Mouse (Mus musculus): ENCODE results near the gene Mylip. TPM values are rescaled to one million over a fixed set of nuclear protein-coding genes. Genes with fewer than 3 reads are reported as not detected.
A peak's percentile ranks its signal among the peaks of the same experiment; 100 is the strongest.

Mylip gene
- 10.9 and 12.9 TPM in 2 replicates for polyA plus RNA-seq (2015; fragmentation: Nextera tagmentation; extraction: Ambion mirVana)

DNA sequence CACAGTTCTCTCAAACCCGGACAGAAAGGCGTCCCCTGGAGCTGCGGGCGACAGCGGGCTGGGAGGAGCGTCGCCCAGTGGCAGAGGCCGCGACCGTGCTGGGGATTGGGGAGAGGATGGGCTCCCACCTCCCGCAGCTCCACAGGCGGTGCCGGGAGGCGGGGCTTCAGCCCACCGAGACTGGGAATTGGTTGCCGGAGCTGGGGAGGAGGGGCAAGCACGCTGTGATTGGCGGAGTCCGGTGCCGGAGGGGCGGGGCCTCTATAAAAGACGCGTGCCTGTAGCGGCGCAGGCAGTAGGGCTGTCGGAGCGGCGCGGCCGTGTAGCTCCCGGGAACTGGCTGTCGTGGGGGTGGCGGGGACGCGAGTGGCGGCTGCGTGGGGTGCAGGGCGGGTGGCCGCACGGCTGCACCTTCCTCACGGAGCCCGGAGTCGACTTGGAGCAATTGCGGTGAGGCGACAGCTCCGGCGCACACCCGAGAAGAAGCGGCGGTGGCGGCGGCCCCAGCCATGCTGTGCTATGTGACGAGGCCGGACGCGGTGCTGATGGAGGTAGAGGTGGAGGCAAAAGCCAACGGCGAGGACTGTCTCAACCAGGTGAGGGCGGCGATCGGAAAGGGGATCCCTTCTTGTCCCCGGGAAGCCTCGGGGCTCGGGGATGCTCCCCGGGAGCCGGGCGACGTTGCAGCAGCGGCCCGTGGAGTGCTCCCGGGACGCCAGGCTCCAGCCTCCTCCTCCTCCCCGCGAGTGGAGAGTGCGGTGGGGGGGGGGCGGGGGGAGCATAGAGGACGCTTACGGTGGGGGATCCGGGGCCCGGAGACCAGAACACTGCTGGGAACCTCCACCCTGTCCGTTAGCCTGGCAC, at the start of gene Mylip:
Mylip (plus strand) TSS at position 295 of the 864 bp plus-strand sequence.
- no peaks in the 10 kb centered on the region for H3K9me3 ChIP-seq (replicated peaks; ENCODE audit: control insufficient read depth, low read length)
- peak; percentile 96 for ATAC-seq (ENCODE audit: insufficient read depth, low FRiP score)
- no peaks in the 10 kb centered on the region for H3K27me3 ChIP-seq (ENCODE audit: control insufficient read depth, insufficient read depth, low read length)
- H3K36me3 ChIP-seq (ENCODE audit: control insufficient read depth, insufficient read depth, low read length): no peaks in the 10 kb centered on the region
- H3K4me1 ChIP-seq (ENCODE audit: control insufficient read depth, insufficient read depth, low read length): peaks cover 22% of the 10 kb centered on the region; the same call in 1 of the 2 replicates
- H3K27ac ChIP-seq (ENCODE audit: low read length): peak within 1 kb of the TSS; percentile 66
- under 1% methylated on average over 75 of the region's 81 CpGs for WGBS
- peak within 1 kb of the TSS; percentile 82 for H3K4me2 ChIP-seq (ENCODE audit: low read depth, low read length)
- peak within 1 kb of the TSS; percentile 70 for H3K4me3 ChIP-seq (replicated peaks; ENCODE audit: low read length)
- H3K9ac ChIP-seq (ENCODE audit: low read length): peak within 1 kb of the TSS; percentile 78

- H3K4me3 ChIP-seq (replicated peaks; ENCODE audit: low read length): no peak overlapping the region
- H3K9me3 ChIP-seq (replicated peaks; ENCODE audit: control insufficient read depth, low read length): no peaks in the 10 kb centered on the region; the same call in 1 of the 2 replicates
- H3K4me1 ChIP-seq (ENCODE audit: control insufficient read depth, insufficient read depth, low read length): peaks cover 7% of the 10 kb centered on the region
- H3K9ac ChIP-seq (ENCODE audit: low read length): no peak overlapping the region
- no peak overlapping the region for H3K4me2 ChIP-seq (ENCODE audit: low read depth, low read length)
- no peaks in the 10 kb centered on the region for H3K36me3 ChIP-seq (ENCODE audit: control insufficient read depth, insufficient read depth, low read length)
- no peak for ATAC-seq (ENCODE audit: insufficient read depth, low FRiP score)
- no peaks in the 10 kb centered on the region for H3K27me3 ChIP-seq (ENCODE audit: control insufficient read depth, insufficient read depth, low read length)
- no peak overlapping the region for H3K27ac ChIP-seq (ENCODE audit: low read length)
Measured at GRCm38 (mm10) chr13:45341991-45342390, 47.6 kb upstream of the Mylip start.

DNA sequence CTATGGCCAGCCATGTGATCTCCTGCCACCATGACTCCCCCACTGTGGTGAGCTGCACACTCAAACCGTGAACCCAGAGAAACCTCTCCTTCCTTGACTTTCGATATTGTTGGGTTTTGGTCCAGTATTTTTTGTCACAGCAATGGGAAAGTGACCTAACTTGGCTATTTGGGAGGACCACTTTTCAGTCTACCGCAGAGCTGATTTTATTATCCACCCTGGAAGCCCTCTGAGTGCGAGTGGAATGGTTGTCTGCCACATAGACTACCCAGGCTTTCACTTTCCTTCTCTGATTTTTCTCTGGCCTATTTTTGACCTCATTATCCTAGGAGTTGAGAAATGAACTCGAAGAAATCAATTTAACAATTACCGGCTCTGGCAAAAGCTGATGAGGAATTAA, 46.0 kb upstream of the Mylip start:
- H3K27ac ChIP-seq (ENCODE audit: low read length): no peak overlapping the region
- 88% methylated on average over 6 of the region's 6 CpGs for WGBS
- no peak overlapping the region for H3K4me3 ChIP-seq (replicated peaks; ENCODE audit: low read length)
- H3K9me3 ChIP-seq (replicated peaks; ENCODE audit: control insufficient read depth, low read length): no peaks in the 10 kb centered on the region; the same call in 1 of the 2 replicates
- H3K36me3 ChIP-seq (ENCODE audit: control insufficient read depth, insufficient read depth, low read length): no peaks in the 10 kb centered on the region
- ATAC-seq (ENCODE audit: insufficient read depth, low FRiP score): no peak
- H3K27me3 ChIP-seq (ENCODE audit: control insufficient read depth, insufficient read depth, low read length): no peaks in the 10 kb centered on the region
- H3K9ac ChIP-seq (ENCODE audit: low read length): no peak overlapping the region
- H3K4me2 ChIP-seq (ENCODE audit: low read depth, low read length): no peak overlapping the region
- peaks cover 7% of the 10 kb centered on the region for H3K4me1 ChIP-seq (ENCODE audit: control insufficient read depth, insufficient read depth, low read length)

DNA sequence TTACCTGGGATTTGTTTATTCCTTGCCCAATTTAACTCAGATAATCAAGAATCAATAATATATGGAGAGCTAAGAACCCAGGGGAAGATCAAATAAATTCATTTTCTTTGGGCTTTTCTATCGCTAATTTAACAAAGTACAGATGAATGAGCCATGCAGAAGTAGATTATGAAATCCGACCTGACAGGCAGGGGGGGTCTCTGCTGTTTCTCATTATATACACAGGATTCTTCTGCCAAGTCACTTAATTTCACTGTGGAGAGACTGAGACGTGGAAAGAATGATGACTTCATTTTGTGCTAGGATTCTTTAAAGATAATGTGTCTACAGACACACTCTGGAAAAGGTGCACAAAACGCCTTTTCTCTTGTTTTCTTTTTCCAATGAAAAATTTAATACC, 45.6 kb upstream of the Mylip start:
- no peak overlapping the region for H3K4me3 ChIP-seq (replicated peaks; ENCODE audit: low read length)
- no peaks in the 10 kb centered on the region for H3K27me3 ChIP-seq (ENCODE audit: control insufficient read depth, insufficient read depth, low read length)
- H3K4me2 ChIP-seq (ENCODE audit: low read depth, low read length): no peak overlapping the region
- no peaks in the 10 kb centered on the region; the same call in 1 of the 2 replicates for H3K9me3 ChIP-seq (replicated peaks; ENCODE audit: control insufficient read depth, low read length)
- peaks cover 7% of the 10 kb centered on the region for H3K4me1 ChIP-seq (ENCODE audit: control insufficient read depth, insufficient read depth, low read length)
- no peak for ATAC-seq (ENCODE audit: insufficient read depth, low FRiP score)
- H3K27ac ChIP-seq (ENCODE audit: low read length): no peak overlapping the region
- no peak overlapping the region for H3K9ac ChIP-seq (ENCODE audit: low read length)
- H3K36me3 ChIP-seq (ENCODE audit: control insufficient read depth, insufficient read depth, low read length): no peaks in the 10 kb centered on the region
- WGBS: 47% methylated on average over 4 of the region's 4 CpGs

DNA sequence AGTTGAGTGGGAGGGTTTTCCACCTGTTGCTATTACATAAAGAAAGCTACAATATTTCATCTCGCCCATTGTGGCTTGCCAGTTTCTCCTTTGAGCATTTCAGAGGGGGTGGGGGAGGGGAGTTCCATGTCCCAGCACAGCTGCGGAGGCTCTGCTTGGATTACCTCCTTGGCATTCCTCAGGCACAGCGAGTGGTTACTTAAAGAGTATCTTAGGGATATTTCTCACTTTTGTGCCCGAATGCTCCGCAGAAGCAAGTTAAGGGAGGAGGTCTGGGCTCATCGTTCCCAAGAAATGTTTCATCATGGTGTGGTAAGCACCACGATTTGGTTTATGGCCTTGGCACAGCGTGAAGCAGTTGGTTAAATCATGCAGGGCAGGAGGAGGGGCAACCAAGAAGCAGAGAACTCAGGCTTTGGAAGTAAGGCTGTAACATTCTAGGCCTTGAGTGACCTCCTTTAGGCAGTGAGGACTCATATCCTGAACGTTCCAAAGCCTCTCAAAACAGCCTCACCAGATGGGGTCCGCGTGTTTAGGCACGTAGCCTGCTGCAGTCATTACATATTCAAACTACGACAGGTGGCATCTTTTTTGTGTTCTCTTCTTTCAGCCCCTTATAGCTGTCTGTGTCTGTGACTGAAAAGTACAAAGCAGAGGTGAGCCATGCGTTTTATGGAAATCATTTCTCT, 43.9 kb upstream of the Mylip start:
- ATAC-seq (ENCODE audit: insufficient read depth, low FRiP score): no peak
- WGBS: 23% methylated on average over 14 of the region's 14 CpGs
- Histone ChIP-seq H3K36me3 (ENCODE audit: control insufficient read depth, insufficient read depth, low read length) (no peaks in the 10 kb centered on the region), H3K27ac (ENCODE audit: low read length) (peak overlapping the region; percentile 36; the same call in 1 of the 2 replicates), H3K4me3 (replicated peaks; ENCODE audit: low read length) (no peak overlapping the region), H3K4me1 (ENCODE audit: control insufficient read depth, insufficient read depth, low read length) (peaks cover 7% of the 10 kb centered on the region), H3K27me3 (ENCODE audit: control insufficient read depth, insufficient read depth, low read length) (no peaks in the 10 kb centered on the region), H3K9ac (ENCODE audit: low read length) (no peak overlapping the region), H3K9me3 (replicated peaks; ENCODE audit: control insufficient read depth, low read length) (no peaks in the 10 kb centered on the region; the same call in 1 of the 2 replicates), H3K4me2 (ENCODE audit: low read depth, low read length) (no peak overlapping the region)

- ATAC-seq (ENCODE audit: insufficient read depth, low FRiP score): no peak
- Histone ChIP-seq H3K27ac (ENCODE audit: low read length) (no peak overlapping the region), H3K36me3 (ENCODE audit: control insufficient read depth, insufficient read depth, low read length) (no peaks in the 10 kb centered on the region), H3K4me2 (ENCODE audit: low read depth, low read length) (no peak overlapping the region), H3K4me1 (ENCODE audit: control insufficient read depth, insufficient read depth, low read length) (no peaks in the 10 kb centered on the region), H3K9ac (ENCODE audit: low read length) (no peak overlapping the region), H3K27me3 (ENCODE audit: control insufficient read depth, insufficient read depth, low read length) (no peaks in the 10 kb centered on the region), H3K4me3 (replicated peaks; ENCODE audit: low read length) (no peak overlapping the region), H3K9me3 (replicated peaks; ENCODE audit: control insufficient read depth, low read length) (no peaks in the 10 kb centered on the region)
- WGBS: 84% methylated on average over 5 of the region's 5 CpGs
Measured at GRCm38 (mm10) chr13:45351483-45351882, 38.1 kb upstream of the Mylip start.

DNA sequence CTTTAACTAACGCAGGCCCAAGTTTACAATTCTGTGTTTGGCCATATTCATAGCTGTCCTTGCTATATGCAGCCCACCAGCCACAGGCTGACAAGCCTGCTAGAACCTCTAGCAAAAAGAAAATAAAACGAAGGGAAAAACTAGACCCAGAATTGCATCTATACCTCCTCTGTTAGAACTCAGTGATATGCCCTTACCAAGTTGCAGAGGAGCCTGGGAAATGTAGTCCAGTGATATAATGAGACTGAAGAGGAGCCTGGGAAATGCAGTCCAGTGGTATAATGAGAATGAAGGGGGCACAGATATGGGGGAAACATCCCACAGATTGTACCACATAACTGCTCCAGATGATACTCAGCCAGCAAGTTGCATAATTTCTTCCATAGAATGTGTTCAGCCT, 34.7 kb upstream of the Mylip start:
- WGBS: 81% methylated on average over 2 of the region's 2 CpGs
- no peaks in the 10 kb centered on the region for H3K36me3 ChIP-seq (ENCODE audit: control insufficient read depth, insufficient read depth, low read length)
- ATAC-seq (ENCODE audit: insufficient read depth, low FRiP score): no peak
- H3K4me1 ChIP-seq (ENCODE audit: control insufficient read depth, insufficient read depth, low read length): 0 out of 2 replicates have a peak, but pooled peaks cover 3% of the 10 kb centered on the region
- no peaks in the 10 kb centered on the region for H3K27me3 ChIP-seq (ENCODE audit: control insufficient read depth, insufficient read depth, low read length)
- H3K4me2 ChIP-seq (ENCODE audit: low read depth, low read length): no peak overlapping the region
- no peaks in the 10 kb centered on the region for H3K9me3 ChIP-seq (replicated peaks; ENCODE audit: control insufficient read depth, low read length)
- no peak overlapping the region for H3K9ac ChIP-seq (ENCODE audit: low read length)
- no peak overlapping the region for H3K4me3 ChIP-seq (replicated peaks; ENCODE audit: low read length)
- H3K27ac ChIP-seq (ENCODE audit: low read length): no peak overlapping the region

GRCm38 (mm10) chr13:45358208-45358607, 31.3 kb upstream of the Mylip start:
- Histone ChIP-seq H3K27ac (ENCODE audit: low read length) (no peak overlapping the region), H3K36me3 (ENCODE audit: control insufficient read depth, insufficient read depth, low read length) (no peaks in the 10 kb centered on the region), H3K4me3 (replicated peaks; ENCODE audit: low read length) (no peak overlapping the region), H3K27me3 (ENCODE audit: control insufficient read depth, insufficient read depth, low read length) (no peaks in the 10 kb centered on the region), H3K4me2 (ENCODE audit: low read depth, low read length) (no peak overlapping the region), H3K9me3 (replicated peaks; ENCODE audit: control insufficient read depth, low read length) (0 out of 2 replicates have a peak, but pooled peaks cover 3% of the 10 kb centered on the region), H3K9ac (ENCODE audit: low read length) (no peak overlapping the region), H3K4me1 (ENCODE audit: control insufficient read depth, insufficient read depth, low read length) (0 out of 2 replicates have a peak, but pooled peaks cover 3% of the 10 kb centered on the region)
- no peak for ATAC-seq (ENCODE audit: insufficient read depth, low FRiP score)
- WGBS: 81% methylated on average over 5 of the region's 5 CpGs

All from stomach, embryonic 16.5 days (tissue).